Mouse (Mus musculus) intestine, embryonic 16.5 days (tissue): ENCODE measurements around the gene Fem1a. TPM values are rescaled to one million over a fixed set of nuclear protein-coding genes. Genes with fewer than 3 reads are reported as not detected.

Experiments used
- ATAC-seq: fragments of 200-750 bp; cut with Nextera tagmentation; 2 replicates; pipeline ENCODE4 v1.8.0; 2017; ENCODE audit warnings: moderate TSS enrichment, moderate library complexity
- H3K27ac ChIP-seq: fragments of 300-500 bp; sonication (generic); 2 replicates; pipeline ENCODE4 v1.5.1; 2014; ENCODE audit warnings: mild to moderate bottlenecking, low read length
- H3K27me3 ChIP-seq: fragments of 300-500 bp; sonication (generic); replicated peaks from 2 replicates; pipeline ENCODE4 v1.6.1; 2014; ENCODE audit warnings: low read length, control low read depth, mixed read lengths; ENCODE audit not compliant: control insufficient read depth, insufficient read depth
- H3K36me3 ChIP-seq: fragments of 300-500 bp; sonication (generic); 2 replicates; pipeline ENCODE4 v1.6.1; 2014; ENCODE audit warnings: low read length, control low read depth; ENCODE audit not compliant: control insufficient read depth, insufficient read depth
- H3K4me1 ChIP-seq: fragments of 300-500 bp; sonication (generic); 2 replicates; pipeline ENCODE4 v1.6.1; 2014; ENCODE audit warnings: low read length, control low read depth, mixed read lengths; ENCODE audit not compliant: control insufficient read depth, insufficient read depth
- H3K4me2 ChIP-seq: fragments of 300-500 bp; sonication (generic); 2 replicates; pipeline ENCODE4 v1.6.1; 2014; ENCODE audit warnings: low read depth, low read length, control low read depth
- H3K4me3 ChIP-seq: fragments of 300-500 bp; sonication (generic); 2 replicates; pipeline ENCODE4 v1.5.1; 2014; ENCODE audit warnings: mild to moderate bottlenecking, low read length
- H3K9ac ChIP-seq: fragments of 300-500 bp; sonication (generic); 2 replicates; pipeline ENCODE4 v1.6.1; 2014; ENCODE audit warnings: low read depth, low read length
- H3K9me3 ChIP-seq: fragments of 300-500 bp; sonication (generic); 2 replicates; pipeline ENCODE4 v1.6.1; 2016; ENCODE audit warnings: low read length, control low read depth; ENCODE audit not compliant: control insufficient read depth
- WGBS: fragments of 180-500 bp; shearing (Covaris S2); extraction: QIAGEN DNeasy Blood & Tissue Kit; methylation state at CpG from one replicate; pipeline ENCODE4 v1.1.7; 2014; 5-methylcytosine and 5-hydroxymethylcytosine counted together
- polyA plus RNA-seq: library from polyadenylated mRNA; unstranded; fragments of >200 nt; fragmentation: Nextera tagmentation; extraction: Ambion mirVana; gene quantifications from 2 replicates; pipeline ENCODE4 v1.2.1, GENCODE M21; 2015

Fem1a gene
- polyA plus RNA-seq, 1 experiment from 2014 or later, result 11.7 TPM

DNA sequence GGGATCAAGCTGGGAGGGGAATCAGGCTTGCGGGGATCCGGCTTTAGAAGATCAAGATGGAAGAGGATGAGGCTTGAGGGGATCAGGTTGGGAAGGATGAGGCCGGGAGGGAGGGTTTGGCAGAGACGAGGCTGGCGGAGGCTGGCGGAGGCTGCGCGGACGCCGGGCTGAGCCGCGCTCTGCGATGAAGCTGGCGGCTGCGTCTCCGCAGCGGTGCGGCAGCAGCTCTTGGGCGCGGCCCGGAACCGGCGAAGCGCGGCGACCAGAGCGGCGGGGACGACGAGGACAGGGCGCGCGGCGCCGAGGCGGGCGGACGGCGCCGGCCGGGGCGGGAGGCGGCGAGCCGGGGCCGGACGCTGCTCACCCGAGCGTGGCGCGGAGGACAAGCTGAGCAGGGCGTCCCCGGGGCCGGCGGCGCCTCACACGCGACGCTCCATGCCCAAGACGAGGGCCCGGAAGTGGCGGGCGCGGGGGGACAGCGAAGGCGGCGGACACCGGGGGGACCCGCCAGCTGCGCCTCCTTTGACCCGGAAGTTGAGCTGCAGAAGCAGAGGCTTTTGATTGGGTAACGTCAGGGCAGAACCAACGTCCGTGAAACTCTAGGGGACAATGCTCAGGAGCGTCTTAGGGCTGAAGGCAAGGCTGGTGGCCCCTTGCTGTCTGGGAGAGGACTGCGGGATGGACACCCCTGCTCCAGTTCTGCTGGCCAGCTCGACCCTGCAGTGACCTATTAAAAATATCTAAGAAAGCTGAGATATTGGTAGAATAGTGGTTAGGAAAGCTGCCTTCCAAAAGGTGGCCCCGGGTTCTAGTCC, 38.0 kb upstream of the Fem1a start, which contains the start of gene Dpp9:
Gene Dpp9, minus strand, starts transcription at position 529 of the 815 bp plus-strand sequence.
- ATAC-seq, result peak; percentile 99
- Histone ChIP-seq H3K36me3 (no peaks in the 10 kb centered on the region; the same call in 1 of the 2 replicates), H3K4me1 (peaks cover 16% of the 10 kb centered on the region), H3K9me3 (no peaks in the 10 kb centered on the region), H3K27ac (peak within 1 kb of the TSS; percentile 82), H3K4me3 (peak within 1 kb of the TSS; percentile 84), H3K4me2 (peak within 1 kb of the TSS; percentile 87), H3K27me3 (no peaks in the 10 kb centered on the region), H3K9ac (peak within 1 kb of the TSS; percentile 92)
- WGBS, result under 1% methylated on average over 77 of the region's 78 CpGs

DNA sequence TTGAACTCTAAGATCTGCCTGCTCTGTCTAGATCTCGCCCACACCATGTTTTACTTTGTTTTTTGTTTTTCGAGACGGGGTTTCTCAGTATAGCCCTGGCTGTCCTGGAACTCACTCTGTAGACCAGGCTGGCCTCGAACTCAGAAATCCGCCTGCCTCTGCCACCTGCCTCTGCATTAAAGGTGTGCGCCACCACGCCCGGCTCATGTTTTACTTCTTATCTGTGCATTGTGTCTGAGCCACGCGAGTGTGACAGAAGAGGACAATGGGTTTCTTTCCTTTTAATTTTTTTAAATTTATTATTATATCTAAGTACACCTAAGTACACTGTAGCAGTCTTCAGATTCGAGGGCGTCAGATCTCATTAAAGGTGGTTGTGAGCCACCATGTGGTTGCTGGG, 37.4 kb upstream of the Fem1a start:
- peak; percentile 26 for ATAC-seq
- no peaks in the 10 kb centered on the region for H3K9me3 ChIP-seq
- H3K36me3 ChIP-seq, result no peaks in the 10 kb centered on the region; the same call in 1 of the 2 replicates
- peaks cover 16% of the 10 kb centered on the region for H3K4me1 ChIP-seq
- H3K4me2 ChIP-seq, result peak overlapping the region; percentile 65
- H3K27ac ChIP-seq, result peak overlapping the region; percentile 74
- no peaks in the 10 kb centered on the region for H3K27me3 ChIP-seq
- peak overlapping the region; percentile 92 for H3K9ac ChIP-seq
- peak overlapping the region; percentile 84 for H3K4me3 ChIP-seq
- WGBS, result 40% methylated on average over 12 of the region's 12 CpGs

- Histone ChIP-seq H3K36me3 (no peaks in the 10 kb centered on the region; the same call in 1 of the 2 replicates), H3K27ac (no peak overlapping the region), H3K4me2 (0 out of 2 replicates have a peak overlapping the region, but pooled peaks have one; percentile 65), H3K4me1 (peaks cover 16% of the 10 kb centered on the region), H3K4me3 (no peak overlapping the region), H3K9ac (no peak overlapping the region), H3K9me3 (no peaks in the 10 kb centered on the region), H3K27me3 (no peaks in the 10 kb centered on the region)
- ATAC-seq, result no peak
- WGBS, result 50% methylated on average over 3 of the region's 3 CpGs
These were observed 36.8 kb upstream of the Fem1a start for GRCm38 (mm10) chr17:56219805-56220204.

DNA sequence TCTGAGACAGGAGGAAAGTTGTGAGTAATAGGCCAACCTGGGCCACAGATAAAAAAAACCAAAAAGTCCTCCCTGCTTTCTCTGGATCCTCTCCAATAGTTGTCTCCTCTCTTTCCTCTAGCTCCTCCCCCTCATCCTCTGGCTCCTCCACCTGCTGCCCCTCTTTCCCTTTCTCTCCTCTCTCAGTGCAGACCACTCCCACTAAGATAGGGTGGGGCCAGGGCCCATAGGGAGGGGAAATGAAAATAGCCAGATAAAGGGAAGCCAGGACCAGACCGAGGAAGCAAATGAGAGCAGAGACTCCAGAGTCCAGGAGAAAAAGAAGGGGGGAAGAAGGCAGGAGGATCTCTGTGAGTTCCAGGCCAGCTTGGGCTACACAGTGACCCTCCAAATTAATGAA, 31.7 kb upstream of the Fem1a start:
- no peaks in the 10 kb centered on the region for H3K9me3 ChIP-seq
- ATAC-seq, result no peak
- no peaks in the 10 kb centered on the region for H3K27me3 ChIP-seq
- H3K9ac ChIP-seq, result no peak overlapping the region
- no peaks in the 10 kb centered on the region for H3K4me1 ChIP-seq
- no peak overlapping the region for H3K27ac ChIP-seq
- no peaks in the 10 kb centered on the region for H3K36me3 ChIP-seq
- H3K4me3 ChIP-seq, result no peak overlapping the region
- no peak overlapping the region for H3K4me2 ChIP-seq
- 13% methylated on average over 1 of the region's 1 CpGs for WGBS

DNA sequence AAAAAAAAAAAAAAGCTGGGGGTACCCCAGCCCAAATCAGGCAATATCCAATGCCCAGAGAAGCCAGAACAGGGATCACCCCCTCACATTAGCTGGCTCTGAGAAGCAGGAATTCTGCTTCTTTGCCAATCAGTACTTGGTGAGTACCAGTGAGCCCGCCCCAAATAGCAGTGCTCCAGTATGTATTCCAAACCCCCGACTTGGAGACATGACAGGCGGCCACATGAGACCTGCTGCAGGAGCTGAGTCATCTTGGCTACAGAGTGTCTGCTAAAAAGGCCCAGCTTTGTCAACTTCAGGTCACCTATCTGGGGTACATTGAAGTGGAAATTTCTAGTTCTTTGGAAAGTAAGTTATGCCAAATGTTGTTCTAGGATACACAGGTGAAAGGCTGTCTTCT, 30.0 kb upstream of the Fem1a start:
- no peaks in the 10 kb centered on the region for H3K27me3 ChIP-seq
- no peak overlapping the region for H3K27ac ChIP-seq
- no peak overlapping the region for H3K4me3 ChIP-seq
- no peaks in the 10 kb centered on the region for H3K36me3 ChIP-seq
- ATAC-seq, result no peak
- H3K9me3 ChIP-seq, result no peaks in the 10 kb centered on the region
- H3K4me1 ChIP-seq, result no peaks in the 10 kb centered on the region
- 64% methylated on average over 3 of the region's 3 CpGs for WGBS
- H3K9ac ChIP-seq, result no peak overlapping the region
- no peak overlapping the region for H3K4me2 ChIP-seq

DNA sequence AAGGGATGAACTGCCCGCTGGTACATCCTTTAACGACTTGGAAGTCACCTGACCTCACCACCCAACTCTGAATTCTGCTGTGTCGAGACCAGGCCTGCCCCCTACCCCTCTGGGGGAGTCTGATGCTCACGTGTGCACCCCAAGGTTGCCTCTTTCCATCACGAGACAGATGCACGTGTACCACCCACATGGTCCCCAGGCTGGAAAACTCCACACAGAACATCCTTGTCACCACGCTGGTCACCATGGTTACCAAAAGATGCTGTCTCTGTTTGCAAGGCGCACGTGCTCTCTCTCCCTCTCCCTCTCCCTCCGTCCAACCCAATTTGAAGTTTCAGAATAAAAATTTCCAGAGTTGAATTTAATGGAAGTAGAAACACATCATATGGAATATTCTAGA, 26.7 kb upstream of the Fem1a start:
- peaks cover 3% of the 10 kb centered on the region; the same call in 1 of the 2 replicates for H3K4me1 ChIP-seq
- no peak overlapping the region for H3K4me3 ChIP-seq
- H3K36me3 ChIP-seq, result no peaks in the 10 kb centered on the region
- no peak overlapping the region for H3K9ac ChIP-seq
- WGBS, result 60% methylated on average over 10 of the region's 10 CpGs
- no peak overlapping the region for H3K4me2 ChIP-seq
- H3K9me3 ChIP-seq, result no peaks in the 10 kb centered on the region
- no peak overlapping the region for H3K27ac ChIP-seq
- ATAC-seq, result no peak
- no peaks in the 10 kb centered on the region for H3K27me3 ChIP-seq

DNA sequence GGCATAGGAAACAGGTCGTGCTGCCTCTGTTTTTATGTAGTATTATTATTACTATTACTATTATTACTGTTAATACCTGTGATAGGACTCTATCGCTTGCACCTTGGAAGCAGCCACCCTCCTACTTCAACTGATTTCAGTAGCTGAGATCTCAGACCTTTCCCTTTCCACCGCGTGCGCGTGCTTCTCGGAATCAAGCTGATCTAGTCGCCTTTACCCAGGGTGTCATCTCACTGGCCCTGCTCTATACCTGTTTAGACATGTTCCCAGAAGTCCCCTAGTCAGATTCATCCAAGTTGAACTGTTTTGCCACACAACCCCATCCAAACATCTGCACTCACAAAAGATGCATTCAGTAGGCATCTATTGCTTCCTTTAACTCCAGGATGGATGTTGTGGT, 23.2 kb upstream of the Fem1a start:
- no peaks in the 10 kb centered on the region for H3K27me3 ChIP-seq
- no peak overlapping the region for H3K27ac ChIP-seq
- no peak overlapping the region for H3K4me3 ChIP-seq
- H3K4me1 ChIP-seq, result peaks cover 3% of the 10 kb centered on the region; the same call in 1 of the 2 replicates
- no peak overlapping the region for H3K9ac ChIP-seq
- H3K4me2 ChIP-seq, result no peak overlapping the region; the same call in 1 of the 2 replicates
- ATAC-seq, result peak; percentile 43
- WGBS, result 63% methylated on average over 8 of the region's 8 CpGs
- H3K9me3 ChIP-seq, result no peaks in the 10 kb centered on the region
- H3K36me3 ChIP-seq, result no peaks in the 10 kb centered on the region

- 2% methylated on average over 14 of the region's 14 CpGs for WGBS
- peak; percentile 94 for ATAC-seq
- no peaks in the 10 kb centered on the region for H3K36me3 ChIP-seq
- H3K4me1 ChIP-seq, result peaks cover 3% of the 10 kb centered on the region; the same call in 1 of the 2 replicates
- no peak overlapping the region for H3K9ac ChIP-seq
- H3K4me2 ChIP-seq, result no peak overlapping the region; the same call in 1 of the 2 replicates
- H3K27ac ChIP-seq, result no peak overlapping the region
- no peak overlapping the region for H3K4me3 ChIP-seq
- no peaks in the 10 kb centered on the region for H3K27me3 ChIP-seq
- H3K9me3 ChIP-seq, result no peaks in the 10 kb centered on the region
These were observed 22.7 kb upstream of the Fem1a start for GRCm38 (mm10) chr17:56233818-56234469.

DNA sequence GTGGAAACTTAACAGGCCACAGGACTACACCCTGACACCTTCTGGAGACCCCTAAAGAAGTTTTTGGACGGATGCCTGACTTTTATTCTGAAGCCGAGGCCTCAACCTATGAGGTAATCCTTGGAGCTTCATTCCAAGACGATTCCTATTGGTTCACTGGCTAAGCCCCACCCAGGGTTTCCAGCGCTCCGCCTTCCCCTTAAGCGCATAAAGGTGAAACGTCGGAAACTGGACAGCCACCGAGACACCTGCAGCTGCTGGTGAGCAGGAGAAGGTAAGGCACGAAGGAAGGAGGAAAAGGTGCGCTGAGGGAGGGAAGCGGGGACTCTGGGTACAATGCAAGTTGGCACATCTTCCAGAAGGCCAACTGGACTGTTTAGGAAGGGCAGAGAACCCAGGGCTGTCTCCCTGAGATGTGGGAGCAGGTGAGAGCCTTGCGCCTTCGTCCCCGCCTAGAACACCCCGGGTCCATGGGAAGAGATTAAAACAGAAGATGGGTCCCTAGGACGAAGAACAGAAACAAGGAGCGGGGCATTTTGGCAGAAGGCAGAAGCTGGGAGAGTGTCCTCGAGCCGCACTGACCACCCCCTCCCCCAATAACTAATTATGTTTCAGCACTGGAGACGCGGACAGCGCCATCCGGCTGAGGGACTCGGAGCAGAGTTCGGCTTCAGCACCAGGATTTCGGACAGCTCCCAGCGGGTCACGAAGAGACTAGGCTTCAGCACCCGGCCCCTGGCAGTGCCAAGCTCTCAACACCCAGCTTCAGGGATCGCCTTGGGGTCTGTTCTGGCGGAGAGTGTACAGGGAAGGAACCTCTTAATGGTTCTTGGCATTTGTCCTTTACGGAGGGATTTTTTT, 14.8 kb upstream of the Fem1a start:
- no peaks in the 10 kb centered on the region for H3K9me3 ChIP-seq
- no peak overlapping the region for H3K4me2 ChIP-seq
- peaks cover 3% of the 10 kb centered on the region; the same call in 1 of the 2 replicates for H3K27me3 ChIP-seq
- ATAC-seq, result peak; percentile 77
- under 1% methylated on average over 33 of the region's 33 CpGs for WGBS
- H3K9ac ChIP-seq, result no peak overlapping the region
- H3K4me1 ChIP-seq, result no peaks in the 10 kb centered on the region
- no peak overlapping the region for H3K27ac ChIP-seq
- H3K36me3 ChIP-seq, result no peaks in the 10 kb centered on the region
- H3K4me3 ChIP-seq, result peak overlapping the region; percentile 17
